Mouse (Mus musculus) myocyte (in vitro differentiated cells): ENCODE data around the gene Psen1. TPM values are rescaled to one million over a fixed set of nuclear protein-coding genes. Genes with fewer than 3 reads are reported as not detected.

Experiments used
- H3K27me3 ChIP-seq: one replicate; pipeline ENCODE4 v1.6.1; 2011; ENCODE audit not compliant: control insufficient read depth, insufficient read depth, insufficient read length
- H3K36me3 ChIP-seq: one replicate; pipeline ENCODE4 v1.6.1; 2011; ENCODE audit not compliant: control insufficient read depth, insufficient read depth
- H3K4me2 ChIP-seq: one replicate; pipeline ENCODE4 v1.6.1; 2011; ENCODE audit warnings: low read depth, control low read depth
- H3K4me3 ChIP-seq: one replicate; pipeline ENCODE4 v1.5.1; 2011; ENCODE audit warnings: mild to moderate bottlenecking, control low read depth, moderate library complexity
- H3K79me2 ChIP-seq: one replicate; pipeline ENCODE4 v1.6.1; 2011; ENCODE audit not compliant: control insufficient read depth, insufficient read depth
- H3ac ChIP-seq: one replicate; pipeline ENCODE4 v1.6.1; 2011; ENCODE audit not compliant: control insufficient read depth, insufficient read length
- CEBPB ChIP-seq: IDR thresholded peaks from 2 replicates; pipeline ENCODE4 v1.6.1; 2011; ENCODE audit warnings: mild to moderate bottlenecking, moderate library complexity; ENCODE audit not compliant: poor library complexity, insufficient read depth, severe bottlenecking
- E2F4 ChIP-seq: IDR thresholded peaks from one replicate; pipeline ENCODE4 v1.6.1; 2011; ENCODE audit warnings: mild to moderate bottlenecking, control low read depth, moderate library complexity; ENCODE audit not compliant: insufficient read depth
- MAX ChIP-seq: IDR thresholded peaks from one replicate; pipeline ENCODE4 v1.6.1; 2011; ENCODE audit warnings: low read depth, mild to moderate bottlenecking, control low read depth
- MYOD1 ChIP-seq, 3 experiments: IDR thresholded peaks; one replicate each; pipeline ENCODE4 v1.6.1; 2011; ENCODE audit warnings: control low read depth in 2 of 3, low read depth in 2 of 3, mild to moderate bottlenecking in 2 of 3, moderate library complexity in 1 of 3; ENCODE audit not compliant: insufficient read length in 2 of 3, control insufficient read depth in 1 of 3
- MYOG ChIP-seq, 3 experiments: IDR thresholded peaks; one replicate each; pipeline ENCODE4 v1.6.1; 2011; ENCODE audit warnings: control low read depth in 2 of 3, low read depth in 2 of 3, mild to moderate bottlenecking in 2 of 3; ENCODE audit not compliant: insufficient read length in 2 of 3, control insufficient read depth in 1 of 3, insufficient read depth in 1 of 3
- POLR2A ChIP-seq: IDR thresholded peaks from one replicate; pipeline ENCODE4 v1.6.1; 2011; ENCODE audit warnings: low read depth, mild to moderate bottlenecking, control low read depth, moderate library complexity; ENCODE audit not compliant: insufficient read length
- POLR2AphosphoS2 ChIP-seq: IDR thresholded peaks from one replicate; pipeline ENCODE4 v1.6.1; 2011; ENCODE audit warnings: low read depth, control low read depth; ENCODE audit not compliant: insufficient read length
- REST ChIP-seq: IDR thresholded peaks from one replicate; pipeline ENCODE4 v1.6.1; 2011; ENCODE audit warnings: mild to moderate bottlenecking, control low read depth, moderate library complexity; ENCODE audit not compliant: insufficient read depth, insufficient read length
- SRF ChIP-seq: IDR thresholded peaks from one replicate; pipeline ENCODE4 v1.6.1; 2011; ENCODE audit warnings: low read depth; ENCODE audit not compliant: control insufficient read depth, insufficient read length
- TCF12 ChIP-seq: IDR thresholded peaks from one replicate; pipeline ENCODE4 v1.6.1; 2011; ENCODE audit warnings: mild to moderate bottlenecking, control low read depth; ENCODE audit not compliant: poor library complexity, insufficient read depth, severe bottlenecking
- TCF3 ChIP-seq: IDR thresholded peaks from one replicate; pipeline ENCODE4 v1.6.1; 2011; ENCODE audit warnings: low read depth, control low read depth; ENCODE audit not compliant: insufficient read length
- USF1 ChIP-seq: IDR thresholded peaks from one replicate; pipeline ENCODE4 v1.6.1; 2011; ENCODE audit warnings: low read depth, mild to moderate bottlenecking, control low read depth, moderate library complexity
- polyA plus RNA-seq: library from polyadenylated mRNA; unstranded; fragments of >200 nt; fragmentation: generic; extraction: Trizol; gene quantifications from one replicate; pipeline ENCODE4 v1.2.1, GENCODE M21; 2012; ENCODE audit warnings: missing spikeins

Gene Psen1
- polyA plus RNA-seq, 1 experiment: 53.7 TPM

DNA sequence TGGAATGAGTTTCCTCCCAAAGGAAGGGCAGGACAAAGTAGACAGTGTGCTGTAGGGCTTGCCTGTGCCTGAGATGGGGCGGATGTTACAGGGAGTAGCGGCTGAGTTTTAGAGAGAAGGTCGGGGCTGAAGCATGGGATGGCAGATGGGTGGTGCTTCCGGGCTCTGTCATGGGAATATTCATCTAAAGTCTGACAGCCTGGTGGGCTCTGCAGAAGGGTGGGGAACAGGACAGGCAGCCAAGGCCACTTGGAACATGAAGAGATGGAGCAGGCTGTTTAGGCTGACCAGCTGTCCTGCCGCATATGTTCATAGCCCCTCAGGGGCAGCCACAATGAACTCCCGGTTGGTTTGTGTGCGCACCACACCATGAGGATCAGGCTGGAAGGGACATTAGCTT, 93.3 kb downstream of the Psen1 start:
- Histone ChIP-seq H3ac (no peak overlapping the region), H3K79me2 (no peaks in the 10 kb centered on the region), H3K4me3 (no peak overlapping the region), H3K27me3 (peaks cover 18% of the 10 kb centered on the region), H3K4me2 (no peak overlapping the region), H3K36me3 (no peaks in the 10 kb centered on the region)
- TF ChIP-seq MAX (no peak), TCF3 (no peak), SRF (no peak)

DNA sequence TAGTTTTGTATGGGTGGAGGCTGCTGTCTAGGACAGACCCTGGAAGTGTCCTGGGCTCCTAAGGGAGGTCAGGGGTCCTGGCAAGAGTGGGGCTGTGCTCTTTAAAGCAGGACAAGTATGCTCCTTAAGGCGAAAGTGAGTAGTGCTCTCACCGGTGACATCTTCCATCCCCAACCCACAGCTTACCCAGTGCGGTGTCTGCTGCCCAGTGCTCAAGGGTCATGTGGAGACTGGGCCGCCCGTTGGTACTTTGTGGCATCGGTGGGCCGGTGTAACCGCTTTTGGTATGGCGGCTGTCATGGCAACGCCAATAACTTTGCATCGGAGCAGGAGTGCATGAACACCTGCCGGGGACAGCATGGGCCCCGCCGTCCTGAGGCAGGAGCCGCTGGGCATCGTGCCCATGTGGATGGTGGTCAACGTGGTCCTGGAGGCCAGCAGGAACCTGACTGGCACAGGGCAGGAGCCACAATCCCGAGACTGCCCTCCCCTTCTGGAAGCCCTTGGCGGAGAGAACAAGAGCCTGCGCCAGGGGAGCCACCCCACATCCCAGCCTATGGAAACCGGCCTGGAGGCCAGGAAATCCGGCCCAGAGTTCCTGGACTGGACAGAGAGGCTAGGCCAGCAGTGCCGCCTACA, 93.8 kb downstream of the Psen1 start:
- Histone ChIP-seq H3K4me3 (no peak overlapping the region), H3ac (no peak overlapping the region), H3K4me2 (no peak overlapping the region), H3K27me3 (peaks cover 14% of the 10 kb centered on the region), H3K79me2 (no peaks in the 10 kb centered on the region), H3K36me3 (no peaks in the 10 kb centered on the region)
- TF ChIP-seq TCF12: no peak
- no peak for TF ChIP-seq MYOD1 (IDR thresholded peaks at IDR 0.05; ENCODE audit: control insufficient read depth in 1 of 3, insufficient read length in 2 of 3, low read depth in 2 of 3)
- TF ChIP-seq POLR2AphosphoS2: no peak
- no peak for TF ChIP-seq MAX
- no peak for TF ChIP-seq USF1
- no peak for TF ChIP-seq E2F4
- TF ChIP-seq POLR2A: no peak
- no peak for TF ChIP-seq SRF
- TF ChIP-seq REST: no peak
- TF ChIP-seq CEBPB: no peak
- TF ChIP-seq MYOG (IDR thresholded peaks at IDR 0.05; ENCODE audit: control insufficient read depth in 1 of 3, insufficient read depth in 1 of 3, insufficient read length in 2 of 3, low read depth in 2 of 3): no peak
- TF ChIP-seq TCF3: no peak

DNA sequence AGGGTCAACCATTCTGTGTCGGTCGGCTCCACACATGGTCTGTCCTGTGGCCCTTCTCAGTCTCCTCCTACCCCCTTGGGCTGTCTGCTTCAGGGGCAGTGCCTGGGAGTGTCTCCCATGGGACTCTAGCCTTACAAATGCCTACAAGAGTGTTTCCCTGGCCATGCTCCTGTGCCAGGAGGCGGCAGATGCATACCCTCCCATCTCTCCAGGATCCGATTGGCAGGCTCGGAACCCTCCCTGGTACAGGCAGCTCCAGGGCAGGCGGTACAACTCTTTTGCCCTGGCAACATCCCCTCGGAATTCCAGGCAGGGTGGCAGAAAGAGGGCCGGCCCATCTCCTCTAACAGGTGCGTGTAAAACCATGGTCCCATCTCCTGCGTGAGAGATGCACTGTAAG, 94.7 kb downstream of the Psen1 start:
- Histone ChIP-seq H3ac (no peak overlapping the region), H3K27me3 (peaks cover 6% of the 10 kb centered on the region), H3K4me3 (no peak overlapping the region), H3K36me3 (no peaks in the 10 kb centered on the region), H3K79me2 (no peaks in the 10 kb centered on the region), H3K4me2 (no peak overlapping the region)
- no peak for TF ChIP-seq MYOD1 (IDR thresholded peaks at IDR 0.05; ENCODE audit: control insufficient read depth in 1 of 3, insufficient read length in 2 of 3, low read depth in 2 of 3)
- no peak for TF ChIP-seq USF1
- TF ChIP-seq POLR2AphosphoS2: no peak
- TF ChIP-seq MAX: no peak

Other genes with a start within 250 kb of the Psen1 start
- 0.52 TPM for gene Dpf3, start 200.4 kb upstream of the Psen1 start, polyA plus RNA-seq
- 13.7 TPM for gene Dcaf4, start 167.7 kb upstream of the Psen1 start, polyA plus RNA-seq
- 16.8 TPM for gene Zfyve1, start 90.9 kb upstream of the Psen1 start, polyA plus RNA-seq
- gene Rbm25, start 56.9 kb upstream of the Psen1 start, polyA plus RNA-seq: 17.6 TPM
- 0.04 TPM for gene Papln, start 75.5 kb downstream of the Psen1 start, polyA plus RNA-seq
- 10.0 TPM for gene Numb, start 233.8 kb downstream of the Psen1 start, polyA plus RNA-seq